Mouse (Mus musculus) midbrain, embryonic 10.5 days (tissue): ENCODE measurements around the gene Defb36. TPM values are rescaled to one million over a fixed set of nuclear protein-coding genes. Genes with fewer than 3 reads are reported as not detected.

ENCODE experiments used
- DNase-seq: peaks from one replicate; pipeline ENCODE4 v3.0.0-alpha.2; 2017; ENCODE audit warnings: low spot score
- H3K27ac ChIP-seq: fragments of 300-500 bp; sonication (generic); replicated peaks from 2 replicates; pipeline ENCODE4 v1.5.1; 2016; ENCODE audit warnings: mild to moderate bottlenecking
- H3K27me3 ChIP-seq: fragments of 300-500 bp; sonication (generic); 2 replicates; pipeline ENCODE4 v1.6.1; 2016; ENCODE audit warnings: low read depth, mild to moderate bottlenecking; ENCODE audit not compliant: poor library complexity, severe bottlenecking
- H3K36me3 ChIP-seq: fragments of 300-500 bp; sonication (generic); 2 replicates; pipeline ENCODE4 v1.6.1; 2016; ENCODE audit warnings: mild to moderate bottlenecking, moderate library complexity
- H3K4me1 ChIP-seq: fragments of 300-500 bp; sonication (generic); 2 replicates; pipeline ENCODE4 v1.6.1; 2016
- H3K4me3 ChIP-seq: fragments of 300-500 bp; sonication (generic); 2 replicates; pipeline ENCODE4 v1.5.1; 2016; ENCODE audit warnings: mild to moderate bottlenecking, moderate library complexity
- H3K9me3 ChIP-seq: fragments of 300-500 bp; sonication (generic); replicated peaks from 2 replicates; pipeline ENCODE4 v1.6.1; 2016; ENCODE audit warnings: mild to moderate bottlenecking
- WGBS: fragments of 180-500 bp; shearing (Covaris S2); methylation state at CpG from one replicate; pipeline ENCODE4 v1.1.7; 2016; 5-methylcytosine and 5-hydroxymethylcytosine counted together
- polyA plus RNA-seq: library from polyadenylated mRNA; unstranded; fragments of >200 nt; fragmentation: Nextera tagmentation; extraction: Ambion mirVana; gene quantifications from 2 replicates; pipeline ENCODE4 v1.2.1, GENCODE M21; 2016

Defb36 gene
- polyA plus RNA-seq, 1 experiment from 2014 or later: not detected

GRCm38 (mm10) chr2:152653874-152654715 is 50.0 kb downstream of the Defb36 start:
- Histone ChIP-seq H3K4me1 (peaks cover 18% of the 10 kb centered on the region), H3K36me3 (no peaks in the 10 kb centered on the region), H3K9me3 (no peaks in the 10 kb centered on the region), H3K4me3 (no peak overlapping the region), H3K27ac (no peak overlapping the region), H3K27me3 (no peaks in the 10 kb centered on the region)
- DNase-seq: peak; percentile 26
- WGBS: 52% methylated on average over 14 of the region's 14 CpGs

- WGBS: 60% methylated on average over 10 of the region's 10 CpGs
- Histone ChIP-seq H3K27ac (no peak overlapping the region), H3K27me3 (no peaks in the 10 kb centered on the region), H3K4me3 (no peak overlapping the region), H3K36me3 (no peaks in the 10 kb centered on the region), H3K4me1 (peaks cover 15% of the 10 kb centered on the region), H3K9me3 (no peaks in the 10 kb centered on the region)
- DNase-seq: peak; percentile 22
Measured at GRCm38 (mm10) chr2:152657398-152657797, 53.3 kb downstream of the Defb36 start.

DNA sequence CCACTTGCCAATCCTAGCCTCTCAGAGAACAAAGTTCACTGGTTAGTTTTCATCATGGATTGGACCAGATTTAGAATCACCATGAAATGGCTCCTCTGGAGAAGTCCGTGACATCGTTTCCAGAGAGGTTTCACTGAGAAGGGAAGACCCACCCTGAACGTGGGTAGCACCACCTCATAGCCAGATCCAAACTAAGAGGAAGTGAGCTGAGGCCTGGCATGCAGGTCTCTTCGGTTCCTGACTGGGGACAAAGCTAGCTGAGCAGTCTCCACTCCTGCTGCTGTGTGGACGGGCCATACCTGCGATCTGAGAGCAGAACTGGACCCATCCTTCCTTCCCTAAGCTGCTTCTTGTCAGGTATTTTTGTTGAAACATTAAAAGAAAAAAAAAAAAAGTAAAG is 57.0 kb downstream of the Defb36 start:
- H3K4me3 ChIP-seq: no peak overlapping the region
- H3K27me3 ChIP-seq: no peaks in the 10 kb centered on the region

More for the DNA sequence above, 57.0 kb downstream of the Defb36 start:
- Histone ChIP-seq H3K9me3 (no peaks in the 10 kb centered on the region), H3K27ac (no peak overlapping the region), H3K36me3 (no peaks in the 10 kb centered on the region), H3K4me1 (0 out of 2 replicates have a peak, but pooled peaks cover 4% of the 10 kb centered on the region)
- no peak for DNase-seq
- WGBS: 87% methylated on average over 6 of the region's 6 CpGs

Other genes with a start within 250 kb of the Defb36 start
- 1.3 and 3.7 TPM in 2 replicates for gene Nrsn2, start 227.7 kb upstream of the Defb36 start, polyA plus RNA-seq
- 8.6 and 9.2 TPM in 2 replicates for gene Sox12, start 206.3 kb upstream of the Defb36 start, polyA plus RNA-seq
- gene Zcchc3, start 189.3 kb upstream of the Defb36 start, polyA plus RNA-seq: 47.7 and 49.8 TPM in 2 replicates
- gene 6820408C15Rik, start 188.7 kb upstream of the Defb36 start, polyA plus RNA-seq: 0.99 and 1.2 TPM in 2 replicates
- gene Defb23, start 139.7 kb upstream of the Defb36 start, polyA plus RNA-seq: not detected in 2 replicates
- not detected in 2 replicates for gene Defb20, start 127.3 kb upstream of the Defb36 start, polyA plus RNA-seq
- gene Defb22, start 114.2 kb upstream of the Defb36 start, polyA plus RNA-seq: not detected in 2 replicates
- not detected in 2 replicates for gene Defb26, start 92.6 kb upstream of the Defb36 start, polyA plus RNA-seq
- not detected in 2 replicates for gene Defb28, start 86.1 kb upstream of the Defb36 start, polyA plus RNA-seq
- gene Defb29, start 64.2 kb upstream of the Defb36 start, polyA plus RNA-seq: not detected in 2 replicates
- not detected in 2 replicates for gene Gm17416, start 35.0 kb upstream of the Defb36 start, polyA plus RNA-seq
- not detected in 2 replicates for gene Defb21, start 31.6 kb upstream of the Defb36 start, polyA plus RNA-seq
- not detected in 2 replicates for gene Defb19, start 24.0 kb upstream of the Defb36 start, polyA plus RNA-seq
- gene Defb45, start 4.9 kb upstream of the Defb36 start, polyA plus RNA-seq: not detected in 2 replicates
- not detected in 2 replicates for gene Defb25, start 18.7 kb downstream of the Defb36 start, polyA plus RNA-seq
- 0.26 and 0.33 TPM in 2 replicates for gene Rem1, start 22.6 kb downstream of the Defb36 start, polyA plus RNA-seq
- gene H13, start 65.1 kb downstream of the Defb36 start, polyA plus RNA-seq: 99.2 and 117 TPM in 2 replicates
- 42.9 and 45.3 TPM in 2 replicates for gene Mcts2, start 82.7 kb downstream of the Defb36 start, polyA plus RNA-seq
- 70.2 and 86.2 TPM in 2 replicates for gene Id1, start 131.9 kb downstream of the Defb36 start, polyA plus RNA-seq
- 4.2 and 4.6 TPM in 2 replicates for gene Cox4i2, start 149.8 kb downstream of the Defb36 start, polyA plus RNA-seq
- 107 and 128 TPM in 2 replicates for gene Bcl2l1, start 227.4 kb downstream of the Defb36 start, polyA plus RNA-seq
- gene Tpx2, start 243.6 kb downstream of the Defb36 start, polyA plus RNA-seq: 153 TPM in 2 replicates